Mouse (Mus musculus): ENCODE measurements around the gene Il13. TPM values are rescaled to one million over a fixed set of nuclear protein-coding genes. Genes with fewer than 3 reads are reported as not detected.

Il13 gene
- polyA plus RNA-seq, 1 experiment from 2014 or later: not detected

- Histone ChIP-seq H3K4me3 (replicated peaks) (no peak overlapping the region), H3K27me3 (replicated peaks) (no peaks in the 10 kb centered on the region; the same call in 1 of the 2 replicates), H3K36me3 (no peaks in the 10 kb centered on the region), H3K4me2 (no peak overlapping the region), H3K9ac (no peak overlapping the region), H3K4me1 (no peaks in the 10 kb centered on the region), H3K27ac (no peak overlapping the region), H3K9me3 (no peaks in the 10 kb centered on the region)
- ATAC-seq (ENCODE audit: insufficient read depth, low FRiP score, low read depth): no peak
- WGBS: 65% methylated on average over 17 of the region's 17 CpGs
Observed at GRCm38 (mm10) chr11:53626802-53627373, 7.6 kb downstream of the Il13 start.

DNA sequence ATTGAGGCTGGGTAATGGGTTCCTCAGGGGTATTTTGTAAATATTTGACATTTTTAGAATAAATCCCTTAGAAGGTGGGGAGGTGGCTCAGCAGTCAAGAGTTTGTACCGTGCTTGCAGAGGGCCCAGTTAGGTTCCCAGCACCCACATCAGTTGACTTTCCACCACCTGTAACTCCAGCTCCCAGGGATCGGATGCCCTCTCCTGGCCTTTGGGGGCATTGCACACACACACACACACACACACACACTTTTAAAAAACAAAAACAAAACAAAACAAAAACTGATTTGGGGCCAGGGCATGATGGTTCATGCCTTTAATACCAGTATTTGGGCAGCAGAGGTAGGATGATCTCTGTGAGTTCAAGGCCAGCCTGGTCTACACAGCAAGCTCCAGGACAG lies 10.4 kb downstream of the Il13 start:
- Histone ChIP-seq H3K36me3 (no peaks in the 10 kb centered on the region), H3K4me3 (replicated peaks) (no peak overlapping the region), H3K9me3 (no peaks in the 10 kb centered on the region), H3K27me3 (replicated peaks) (no peaks in the 10 kb centered on the region; the same call in 1 of the 2 replicates), H3K4me1 (no peaks in the 10 kb centered on the region), H3K4me2 (no peak overlapping the region), H3K9ac (no peak overlapping the region), H3K27ac (no peak overlapping the region)
- WGBS: 94% methylated on average over 2 of the region's 2 CpGs
- no peak for ATAC-seq (ENCODE audit: insufficient read depth, low FRiP score, low read depth)

GRCm38 (mm10) chr11:53623573-53623972 lies 10.9 kb downstream of the Il13 start:
- Histone ChIP-seq H3K9ac (no peak overlapping the region), H3K27me3 (replicated peaks) (no peaks in the 10 kb centered on the region; the same call in 1 of the 2 replicates), H3K4me3 (replicated peaks) (no peak overlapping the region), H3K4me1 (no peaks in the 10 kb centered on the region), H3K9me3 (no peaks in the 10 kb centered on the region), H3K4me2 (no peak overlapping the region), H3K36me3 (no peaks in the 10 kb centered on the region), H3K27ac (no peak overlapping the region)
- 67% methylated on average over 9 of the region's 9 CpGs for WGBS
- no peak for ATAC-seq (ENCODE audit: insufficient read depth, low FRiP score, low read depth)

DNA sequence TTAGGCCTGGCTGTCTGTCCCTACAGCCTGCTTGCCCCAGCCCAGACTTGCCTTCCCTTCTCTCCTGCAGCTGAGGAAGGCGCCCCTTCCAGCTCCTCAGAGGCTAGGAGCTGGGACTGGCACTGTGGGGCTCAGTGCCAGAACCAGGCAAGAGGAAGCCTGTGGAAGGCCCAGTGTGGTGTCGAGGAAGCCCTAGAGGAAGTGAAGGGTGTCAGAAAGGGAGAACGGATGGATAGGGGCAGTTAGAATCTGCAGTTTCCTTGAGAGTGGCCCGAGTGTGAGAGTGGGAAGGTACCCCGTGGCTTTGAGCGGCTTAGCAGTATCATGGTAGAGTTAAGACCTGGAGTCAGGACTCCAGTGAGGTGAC lies 12.1 kb downstream of the Il13 start:
- H3K36me3 ChIP-seq: no peaks in the 10 kb centered on the region
- no peak overlapping the region for H3K27ac ChIP-seq
- no peak overlapping the region for H3K4me3 ChIP-seq (replicated peaks)
- ATAC-seq (ENCODE audit: insufficient read depth, low FRiP score, low read depth): no peak
- WGBS: 68% methylated on average over 6 of the region's 6 CpGs
- H3K4me1 ChIP-seq: no peaks in the 10 kb centered on the region
- no peaks in the 10 kb centered on the region for H3K9me3 ChIP-seq
- H3K4me2 ChIP-seq: no peak overlapping the region
- H3K9ac ChIP-seq: no peak overlapping the region
- H3K27me3 ChIP-seq (replicated peaks): no peaks in the 10 kb centered on the region; the same call in 1 of the 2 replicates

DNA sequence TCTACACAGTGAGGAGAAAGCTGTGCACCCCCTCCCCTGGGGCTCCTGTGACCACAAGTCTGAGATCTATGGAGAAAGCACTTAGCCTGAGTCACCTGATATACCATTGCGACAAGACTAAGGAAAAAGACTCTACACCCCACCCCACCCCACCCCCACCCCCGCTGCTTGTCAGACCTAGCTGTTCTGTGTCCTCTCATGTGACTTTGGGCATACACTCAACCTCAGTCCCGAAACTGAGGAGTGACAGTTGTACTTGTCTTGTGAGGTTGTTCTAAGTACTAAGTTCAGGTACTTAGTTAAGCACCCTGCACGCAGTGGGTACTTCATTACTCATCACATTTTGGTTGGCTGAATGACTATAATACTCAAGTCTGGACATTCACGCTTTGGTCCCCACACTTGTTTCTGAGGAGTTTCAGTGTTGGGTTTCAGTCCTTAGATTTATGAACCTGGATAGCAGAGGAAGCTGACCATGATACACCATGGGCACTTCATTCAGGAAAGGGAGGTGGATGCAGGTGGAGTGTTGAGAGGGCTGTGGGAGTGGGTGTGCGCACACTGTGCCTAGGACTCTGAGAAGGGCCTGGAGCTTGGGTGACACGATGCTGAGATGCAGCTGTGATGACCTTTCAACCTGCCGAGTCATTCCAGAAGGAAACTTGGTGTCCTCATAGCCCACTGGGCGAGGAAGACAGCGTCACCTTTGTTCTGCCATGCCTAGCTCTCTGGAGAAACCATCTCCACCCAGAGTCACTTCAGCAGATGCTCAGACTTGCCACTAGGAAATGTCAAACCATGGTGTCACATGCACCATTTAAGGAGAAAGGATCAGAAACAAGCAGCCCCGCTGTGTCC lies 12.7 kb downstream of the Il13 start:
- WGBS: 87% methylated on average over 11 of the region's 11 CpGs
- Histone ChIP-seq H3K4me3 (replicated peaks) (no peak overlapping the region), H3K36me3 (no peaks in the 10 kb centered on the region), H3K4me2 (no peak overlapping the region), H3K27me3 (replicated peaks) (no peaks in the 10 kb centered on the region), H3K9me3 (no peaks in the 10 kb centered on the region), H3K4me1 (no peaks in the 10 kb centered on the region), H3K27ac (no peak overlapping the region), H3K9ac (no peak overlapping the region)
- ATAC-seq (ENCODE audit: insufficient read depth, low FRiP score, low read depth): no peak

- no peaks in the 10 kb centered on the region for H3K9me3 ChIP-seq
- H3K27ac ChIP-seq: no peak overlapping the region
- no peak overlapping the region for H3K9ac ChIP-seq
- no peak overlapping the region for H3K4me3 ChIP-seq (replicated peaks)
- WGBS: 85% methylated on average over 4 of the region's 4 CpGs
- ATAC-seq (ENCODE audit: insufficient read depth, low FRiP score, low read depth): no peak
- no peaks in the 10 kb centered on the region for H3K4me1 ChIP-seq
- no peak overlapping the region for H3K4me2 ChIP-seq
- no peaks in the 10 kb centered on the region for H3K27me3 ChIP-seq (replicated peaks)
- no peaks in the 10 kb centered on the region for H3K36me3 ChIP-seq
Observed at GRCm38 (mm10) chr11:53620094-53620493, 14.4 kb downstream of the Il13 start.

- Histone ChIP-seq H3K27me3 (replicated peaks) (no peaks in the 10 kb centered on the region), H3K27ac (no peak overlapping the region), H3K4me2 (no peak overlapping the region), H3K9ac (no peak overlapping the region), H3K36me3 (no peaks in the 10 kb centered on the region), H3K4me3 (replicated peaks) (no peak overlapping the region), H3K9me3 (no peaks in the 10 kb centered on the region), H3K4me1 (no peaks in the 10 kb centered on the region)
- no peak for ATAC-seq (ENCODE audit: insufficient read depth, low FRiP score, low read depth)
- 60% methylated on average over 6 of the region's 6 CpGs for WGBS
Observed at GRCm38 (mm10) chr11:53619428-53619827, 15.1 kb downstream of the Il13 start.

DNA sequence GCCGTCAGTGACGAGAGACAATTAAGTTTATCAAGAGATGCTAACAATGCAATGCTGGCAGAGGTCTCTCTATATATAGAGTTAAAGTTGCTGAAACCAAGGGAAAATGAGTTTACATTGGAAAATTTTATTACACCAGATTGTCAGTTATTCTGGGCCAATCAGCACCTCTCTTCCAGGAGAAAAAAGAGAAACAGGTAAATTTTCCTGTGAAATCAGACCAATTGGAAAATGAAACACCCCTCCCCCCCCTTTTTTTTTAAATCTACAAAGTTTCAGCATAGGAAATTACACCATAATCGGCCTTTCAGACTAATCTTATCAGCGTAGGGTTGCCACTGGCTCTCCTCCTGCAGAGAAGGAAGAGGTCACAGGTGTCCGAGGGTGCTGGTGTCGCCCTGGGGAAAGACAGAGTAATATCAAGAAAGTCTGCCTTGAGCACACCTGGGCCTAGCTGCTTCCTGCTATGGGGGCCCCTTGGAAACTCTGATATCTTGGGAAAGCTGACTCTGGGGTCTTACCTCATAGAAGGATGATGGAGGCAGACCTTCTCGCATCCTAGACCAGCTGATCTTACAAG lies 15.8 kb downstream of the Il13 start, which contains the start of gene Il4:
Gene Il4, minus strand, starts transcription at position 51 of the 580 bp plus-strand sequence.
- Histone ChIP-seq H3K4me2 (no peak within 1 kb of the TSS), H3K36me3 (no peaks in the 10 kb centered on the region), H3K4me1 (no peaks in the 10 kb centered on the region), H3K9ac (no peak within 1 kb of the TSS), H3K9me3 (no peaks in the 10 kb centered on the region), H3K27me3 (replicated peaks) (no peaks in the 10 kb centered on the region), H3K27ac (no peak within 1 kb of the TSS), H3K4me3 (replicated peaks) (no peak within 1 kb of the TSS)
- no peak for ATAC-seq (ENCODE audit: insufficient read depth, low FRiP score, low read depth)
- WGBS: 74% methylated on average over 7 of the region's 7 CpGs

- no peak for ATAC-seq (ENCODE audit: insufficient read depth, low FRiP score, low read depth)
- H3K36me3 ChIP-seq: no peaks in the 10 kb centered on the region
- no peak overlapping the region for H3K27ac ChIP-seq
- no peaks in the 10 kb centered on the region for H3K27me3 ChIP-seq (replicated peaks)
- no peak overlapping the region for H3K9ac ChIP-seq
- H3K4me2 ChIP-seq: no peak overlapping the region
- no peaks in the 10 kb centered on the region for H3K4me1 ChIP-seq
- H3K4me3 ChIP-seq (replicated peaks): no peak overlapping the region
- H3K9me3 ChIP-seq: no peaks in the 10 kb centered on the region
- 58% methylated on average over 4 of the region's 4 CpGs for WGBS
Observed at GRCm38 (mm10) chr11:53617562-53618109, 16.9 kb downstream of the Il13 start.

- H3K27ac ChIP-seq: no peak overlapping the region
- no peaks in the 10 kb centered on the region for H3K9me3 ChIP-seq
- no peaks in the 10 kb centered on the region for H3K27me3 ChIP-seq (replicated peaks)
- H3K9ac ChIP-seq: no peak overlapping the region
- no peak for ATAC-seq (ENCODE audit: insufficient read depth, low FRiP score, low read depth)
- H3K36me3 ChIP-seq: no peaks in the 10 kb centered on the region
- H3K4me2 ChIP-seq: no peak overlapping the region
- WGBS: 58% methylated on average over 8 of the region's 8 CpGs
- no peaks in the 10 kb centered on the region for H3K4me1 ChIP-seq
- no peak overlapping the region for H3K4me3 ChIP-seq (replicated peaks)
Observed at GRCm38 (mm10) chr11:53616748-53617558, 17.5 kb downstream of the Il13 start.

GRCm38 (mm10) chr11:53615575-53615974 lies 18.9 kb downstream of the Il13 start:
- H3K36me3 ChIP-seq: no peaks in the 10 kb centered on the region
- no peak overlapping the region for H3K9ac ChIP-seq
- no peaks in the 10 kb centered on the region for H3K9me3 ChIP-seq
- no peaks in the 10 kb centered on the region for H3K27me3 ChIP-seq (replicated peaks)
- ATAC-seq (ENCODE audit: insufficient read depth, low FRiP score, low read depth): no peak
- H3K4me2 ChIP-seq: no peak overlapping the region
- WGBS: 87% methylated on average over 8 of the region's 8 CpGs
- H3K4me1 ChIP-seq: no peaks in the 10 kb centered on the region
- no peak overlapping the region for H3K27ac ChIP-seq
- no peak overlapping the region for H3K4me3 ChIP-seq (replicated peaks)

Data from stomach, embryonic 15.5 days (tissue).